Mouse (Mus musculus) heart, adult 2 months (tissue): Measurements from ENCODE around the gene Ispd. TPM values are rescaled to one million over a fixed set of nuclear protein-coding genes. Genes with fewer than 3 reads are reported as not detected.

Source experiments
- DNase-seq, 2 experiments: peaks; one replicate each; pipeline ENCODE4 v3.0.0; 2021
- H3K27ac ChIP-seq: fragments of 200-600 bp; 2 replicates; pipeline ENCODE4 v1.8.1; 2022
- H3K27me3 ChIP-seq: fragments of 200-500 bp; 2 replicates; pipeline ENCODE4 v1.6.1; 2012; ENCODE audit warnings: mild to moderate bottlenecking, low read length, inconsistent platforms, mixed read lengths; ENCODE audit not compliant: control insufficient read depth, insufficient read depth
- H3K36me3 ChIP-seq: fragments of 200-500 bp; 2 replicates; pipeline ENCODE4 v1.6.1; 2012; ENCODE audit warnings: low read length, inconsistent platforms; ENCODE audit not compliant: control insufficient read depth, insufficient read depth
- H3K4me1 ChIP-seq: fragments of 200-500 bp; 2 replicates; pipeline ENCODE4 v1.6.1; 2011; ENCODE audit warnings: low read length; ENCODE audit not compliant: control insufficient read depth, insufficient read depth
- H3K4me3 ChIP-seq: fragments of 200-600 bp; 2 replicates; pipeline ENCODE4 v1.8.1; 2022
- H3K79me2 ChIP-seq: fragments of 200-500 bp; replicated peaks from 2 replicates; pipeline ENCODE4 v1.6.1; 2012; ENCODE audit warnings: mild to moderate bottlenecking, inconsistent platforms, low read length, moderate library complexity, mixed read lengths; ENCODE audit not compliant: control insufficient read depth, insufficient read depth
- H3K9ac ChIP-seq: fragments of 200-500 bp; 2 replicates; pipeline ENCODE4 v1.6.1; 2012; ENCODE audit warnings: low read depth, mild to moderate bottlenecking, control low read depth, inconsistent platforms, low read length, mixed read lengths
- CTCF ChIP-seq: fragments of 200-600 bp; IDR thresholded peaks from 2 replicates; pipeline ENCODE4 v1.8.1; 2022; ENCODE audit warnings: antibody characterized with exemption, mild to moderate bottlenecking, moderate library complexity
- EP300 ChIP-seq: fragments of 200-500 bp; IDR thresholded peaks from 2 replicates; pipeline ENCODE4 v1.6.1; 2011; ENCODE audit warnings: low read depth, low read length, control low read depth; ENCODE audit not compliant: insufficient read depth
- POLR2A ChIP-seq: fragments of 200-500 bp; IDR thresholded peaks from 2 replicates; pipeline ENCODE4 v1.6.1; 2011; ENCODE audit warnings: mild to moderate bottlenecking, low read depth, low read length, control low read depth; ENCODE audit not compliant: insufficient read depth
- WGBS: fragments of 180-500 bp; shearing (Covaris S2); methylation state at CpG from one replicate; pipeline ENCODE4 v1.1.7; 2018; 5-methylcytosine and 5-hydroxymethylcytosine counted together
- intact Hi-C: fragments of 180-260 bp; cut with DNase I; formaldehyde crosslinking; loops from one replicate; pipeline ENCODE4 v1.15.1; 2025
- polyA plus RNA-seq: library from polyadenylated mRNA; depleted of rRNA; stranded (reverse); fragments of >200 nt; gene quantifications from 2 replicates; pipeline ENCODE4 v1.2.3, GENCODE M21; 2012
- total RNA-seq, 2 experiments: library from RNA; stranded (reverse); gene quantifications; 2 replicates each; pipeline ENCODE4 v1.2.3; 2021

The Ispd gene
- total and polyA plus RNA-seq, 3 experiments, result 2.0 to 5.1 (median 4.4) TPM

DNA sequence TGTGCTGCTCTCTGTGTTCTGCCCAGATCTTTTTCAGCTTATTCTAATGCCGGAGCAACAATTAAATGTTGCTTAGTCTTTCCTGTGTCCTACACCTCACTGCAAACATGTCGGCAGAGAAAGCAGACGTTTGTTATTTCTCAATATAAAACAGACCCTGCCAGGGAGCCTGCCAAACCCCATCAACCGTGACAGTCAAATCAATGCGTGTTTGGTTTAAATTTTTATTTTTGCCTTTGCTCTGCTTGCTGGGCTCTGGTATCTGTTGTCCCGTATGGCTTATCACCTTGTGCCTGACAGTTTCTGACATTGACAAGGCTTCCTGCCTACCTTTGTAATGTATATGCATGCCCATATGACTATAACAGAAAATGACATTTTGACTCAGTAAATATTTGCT is 285.5 kb downstream of the Ispd start:
- Histone ChIP-seq H3K27me3 (no peaks in the 10 kb centered on the region), H3K79me2 (no peaks in the 10 kb centered on the region), H3K4me1 (no peaks in the 10 kb centered on the region), H3K36me3 (no peaks in the 10 kb centered on the region), H3K4me3 (no peak overlapping the region), H3K27ac (no peak overlapping the region), H3K9ac (no peak overlapping the region)
- WGBS, result 35% methylated on average over 6 of the region's 6 CpGs
- no peak for DNase-seq
- intact Hi-C loops, result no loop called here
- TF ChIP-seq EP300 (no peak), CTCF (no peak), POLR2A (no peak)

- H3K27me3 ChIP-seq, result no peaks in the 10 kb centered on the region
- H3K4me3 ChIP-seq, result no peak overlapping the region
- H3K79me2 ChIP-seq, result no peaks in the 10 kb centered on the region
- DNase-seq, result no peak
- H3K9ac ChIP-seq, result no peak overlapping the region
- H3K27ac ChIP-seq, result no peak overlapping the region
- no peaks in the 10 kb centered on the region for H3K4me1 ChIP-seq
- TF ChIP-seq CTCF (no peak), POLR2A (no peak), EP300 (no peak)
- 76% methylated on average over 5 of the region's 5 CpGs for WGBS
- no peaks in the 10 kb centered on the region for H3K36me3 ChIP-seq
- intact Hi-C loops, result loop anchor here (1.0 to 5.0 kb wide), 2 partner anchors 455 to 773 kb away; no protein-coding TSS in a partner anchor
These were observed 289.1 kb downstream of the Ispd start for GRCm38 (mm10) chr12:36670164-36670908.

GRCm38 (mm10) chr12:36670915-36671579 is 289.8 kb downstream of the Ispd start:
- TF ChIP-seq CTCF, result peak; percentile 74
- TF ChIP-seq EP300, result no peak
- 34% methylated on average over 10 of the region's 10 CpGs for WGBS
- H3K4me1 ChIP-seq, result no peaks in the 10 kb centered on the region
- no peaks in the 10 kb centered on the region for H3K36me3 ChIP-seq
- intact Hi-C loops, result loop anchor here (1.0 to 5.0 kb wide), 2 partner anchors 456 to 774 kb away; no protein-coding TSS in a partner anchor
- H3K27ac ChIP-seq, result no peak overlapping the region
- H3K4me3 ChIP-seq, result no peak overlapping the region
- H3K9ac ChIP-seq, result no peak overlapping the region
- no peak for DNase-seq
- H3K27me3 ChIP-seq, result no peaks in the 10 kb centered on the region
- H3K79me2 ChIP-seq, result no peaks in the 10 kb centered on the region

DNA sequence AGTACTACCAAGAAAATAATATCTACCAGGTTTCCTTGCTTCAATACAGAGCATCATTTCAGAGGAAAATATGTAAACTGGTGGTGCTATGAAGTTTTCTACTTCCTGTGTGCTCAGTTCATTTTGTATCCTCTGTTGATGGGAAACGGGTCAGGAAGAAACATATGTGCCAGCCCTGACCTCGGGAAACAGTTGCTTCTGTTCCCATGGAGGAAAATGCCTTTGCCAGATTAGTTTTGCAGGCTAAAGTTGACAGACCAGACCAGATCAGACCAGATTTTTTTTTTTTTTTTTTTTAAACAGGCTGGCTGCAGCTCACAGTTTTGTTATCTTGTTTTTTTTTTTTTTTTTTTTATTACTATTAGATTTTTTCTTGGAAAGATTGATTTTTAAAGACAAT is 293.2 kb downstream of the Ispd start:
- Histone ChIP-seq H3K4me3 (no peak overlapping the region), H3K27me3 (no peaks in the 10 kb centered on the region), H3K27ac (no peak overlapping the region), H3K36me3 (no peaks in the 10 kb centered on the region), H3K79me2 (no peaks in the 10 kb centered on the region), H3K9ac (no peak overlapping the region), H3K4me1 (no peaks in the 10 kb centered on the region)
- DNase-seq, result no peak
- WGBS, result 19% methylated on average over 2 of the region's 2 CpGs
- TF ChIP-seq EP300 (no peak), CTCF (no peak), POLR2A (no peak)
- intact Hi-C loops, result loop anchor here (5.0 kb wide), 1 partner anchor 777 kb away; no protein-coding TSS in a partner anchor

DNA sequence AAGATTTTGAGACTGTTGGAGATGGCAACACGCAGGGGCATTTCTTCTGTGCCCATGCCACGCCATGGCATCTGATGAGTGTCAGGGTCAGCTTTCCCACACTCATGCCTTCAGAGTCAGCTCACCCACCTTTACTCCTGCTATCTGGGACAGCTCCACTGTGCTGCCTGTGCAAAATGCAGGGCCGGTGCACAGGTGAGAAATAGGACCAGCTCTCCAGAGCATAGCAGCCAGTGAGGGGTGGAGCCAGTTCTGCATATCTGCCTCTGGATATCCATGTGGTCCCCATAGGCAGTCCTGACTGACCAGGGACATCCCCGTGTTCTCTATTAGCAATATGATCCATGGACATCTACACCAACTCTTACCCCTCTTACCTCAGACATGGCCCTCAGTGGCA is 297.0 kb downstream of the Ispd start:
- no peak overlapping the region for H3K4me3 ChIP-seq
- no peaks in the 10 kb centered on the region for H3K27me3 ChIP-seq
- intact Hi-C loops, result no loop called here
- 89% methylated on average over 4 of the region's 4 CpGs for WGBS
- H3K9ac ChIP-seq, result no peak overlapping the region
- no peak overlapping the region for H3K27ac ChIP-seq
- DNase-seq, result no peak
- no peaks in the 10 kb centered on the region for H3K79me2 ChIP-seq
- H3K4me1 ChIP-seq, result no peaks in the 10 kb centered on the region
- no peak for TF ChIP-seq CTCF
- TF ChIP-seq POLR2A, result no peak
- no peak for TF ChIP-seq EP300
- no peaks in the 10 kb centered on the region for H3K36me3 ChIP-seq

DNA sequence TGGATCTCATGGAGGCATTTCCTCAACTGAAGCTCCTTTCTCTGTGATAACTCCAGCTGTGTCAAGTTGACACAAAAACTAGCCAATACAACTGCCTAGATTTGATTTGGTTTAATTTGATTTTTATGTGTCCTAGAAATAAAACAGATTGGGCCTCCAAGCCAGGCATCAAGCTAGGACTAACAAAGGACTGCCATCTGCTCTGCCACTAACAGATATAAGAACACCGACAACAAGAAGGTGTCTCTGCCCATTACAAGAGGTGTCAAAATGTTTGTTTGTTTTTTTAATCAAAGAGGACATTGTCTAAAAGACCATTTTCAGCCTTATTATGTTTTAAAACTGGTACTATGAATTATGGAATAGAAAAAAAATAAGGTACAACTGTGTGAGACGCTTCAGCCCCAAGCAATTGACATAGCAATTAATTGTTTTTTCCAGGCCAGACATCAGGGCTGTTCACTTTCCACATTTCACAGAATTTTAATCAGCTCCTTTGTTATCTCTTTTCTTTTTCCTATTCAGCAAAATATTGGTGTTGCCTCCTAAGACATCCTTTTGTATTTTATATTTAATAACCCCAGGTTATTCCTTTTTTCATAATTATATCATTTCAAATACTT is 299.7 kb downstream of the Ispd start:
- Histone ChIP-seq H3K4me1 (no peaks in the 10 kb centered on the region), H3K27me3 (no peaks in the 10 kb centered on the region), H3K27ac (no peak overlapping the region), H3K4me3 (no peak overlapping the region), H3K79me2 (no peaks in the 10 kb centered on the region), H3K36me3 (no peaks in the 10 kb centered on the region), H3K9ac (no peak overlapping the region)
- intact Hi-C loops, result loop anchor here (10.0 kb wide), 1 partner anchor 764 kb away; no protein-coding TSS in a partner anchor
- DNase-seq, result no peak
- TF ChIP-seq CTCF (no peak), EP300 (no peak), POLR2A (no peak)
- 93% methylated on average over 2 of the region's 2 CpGs for WGBS
